Mouse (Mus musculus) MEL (cell line): ENCODE results near the gene Lrrc63.

ENCODE experiments used
- CTCF ChIP-seq, 3 experiments: IDR thresholded peaks in 2 of 3; conservative IDR thresholded peaks in 1 of 3; 2 replicates each; pipeline ENCODE4 v1.5.1; 2011 to 2012; ENCODE audit warnings: low read length in 3 of 3, low read depth in 2 of 3, mild to moderate bottlenecking in 2 of 3, improper control_type of control experiment in 1 of 3, inconsistent platforms in 1 of 3, mixed read lengths in 1 of 3, moderate library complexity in 1 of 3; ENCODE audit not compliant: control insufficient read depth in 1 of 3, insufficient read depth in 1 of 3, poor library complexity in 1 of 3, severe bottlenecking in 1 of 3
- ELF1 ChIP-seq: IDR thresholded peaks from 2 replicates; pipeline ENCODE4 v1.6.1; 2014; ENCODE audit warnings: low read depth, mild to moderate bottlenecking, inconsistent platforms, low read length, improper control_type of control experiment, moderate library complexity
- MEF2A ChIP-seq: IDR thresholded peaks from 2 replicates; pipeline ENCODE4 v1.6.1; 2014; ENCODE audit warnings: low read depth, mild to moderate bottlenecking, inconsistent platforms, low read length, improper control_type of control experiment; ENCODE audit not compliant: poor library complexity, insufficient replicate concordance, severe bottlenecking; ENCODE audit errors: extremely low read depth
- POLR2AphosphoS2 ChIP-seq: IDR thresholded peaks from 2 replicates; pipeline ENCODE4 v1.6.1; 2011; ENCODE audit warnings: low read length, improper control_type of control experiment
- RCOR1 ChIP-seq: IDR thresholded peaks from 2 replicates; pipeline ENCODE4 v1.6.1; 2012; ENCODE audit warnings: low read depth, mild to moderate bottlenecking, inconsistent platforms, low read length, improper control_type of control experiment
- TAL1 ChIP-seq: IDR thresholded peaks from 2 replicates; pipeline ENCODE4 v1.6.1; 2012; ENCODE audit warnings: mild to moderate bottlenecking, inconsistent platforms, low read length, moderate library complexity, mixed read lengths
- TCF12 ChIP-seq: IDR thresholded peaks from 2 replicates; pipeline ENCODE4 v1.6.1; 2014; ENCODE audit warnings: low read depth, mild to moderate bottlenecking, inconsistent platforms, low read length, improper control_type of control experiment, moderate library complexity
- USF1 ChIP-seq: IDR thresholded peaks from 2 replicates; pipeline ENCODE4 v1.6.1; 2014; ENCODE audit warnings: low read depth, mild to moderate bottlenecking, inconsistent platforms, low read length, improper control_type of control experiment, moderate library complexity
- ZKSCAN1 ChIP-seq: IDR thresholded peaks from 2 replicates; pipeline ENCODE4 v1.6.1; 2012; ENCODE audit warnings: low read depth, mild to moderate bottlenecking, inconsistent platforms, low read length, improper control_type of control experiment, moderate library complexity

DNA sequence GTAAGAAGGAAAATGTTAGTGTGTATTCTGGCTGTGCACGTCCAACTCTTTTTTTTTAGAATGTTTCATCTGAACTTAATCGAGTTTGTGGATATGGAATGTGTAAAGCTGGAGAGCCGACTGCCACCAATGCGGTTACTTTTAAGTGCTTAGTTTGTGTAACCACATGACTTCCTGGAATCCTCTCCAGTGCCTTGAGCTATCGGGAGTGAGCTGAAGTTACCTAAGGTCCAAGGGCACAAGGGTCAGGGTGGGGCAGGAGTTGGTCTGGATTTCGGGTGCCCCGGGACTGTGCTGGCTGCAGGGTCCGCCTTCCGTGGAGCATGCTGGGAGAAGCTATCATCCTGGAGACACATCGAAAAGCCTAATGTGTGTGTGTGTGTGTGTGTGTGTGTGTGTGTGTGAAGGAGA, 48.1 kb upstream of the Lrrc63 start:
- TF ChIP-seq MEF2A, result no peak
- peak; percentile 26; the same call in 1 of the 2 replicates for TF ChIP-seq USF1
- no peak; the same call in 1 of the 2 replicates for TF ChIP-seq TCF12
- TF ChIP-seq ZKSCAN1, result no peak
- TF ChIP-seq CTCF (IDR thresholded peaks at IDR 0.05 in 2 of 3, conservative IDR thresholded peaks at IDR 0.05 in 1 of 3; ENCODE audit: control insufficient read depth in 1 of 3, insufficient read depth in 1 of 3, low read depth in 2 of 3, low read length in 3 of 3, poor library complexity in 1 of 3, severe bottlenecking in 1 of 3), result no peak
- TF ChIP-seq TAL1, result no peak
- TF ChIP-seq POLR2AphosphoS2, result no peak
- TF ChIP-seq RCOR1, result no peak
- no peak for TF ChIP-seq ELF1
